Mouse (Mus musculus) thymus, adult 18-20 months (tissue): Measurements from ENCODE around the gene Guk1.

Experiments
- DNase-seq, 2 experiments: peaks; one replicate each; pipeline ENCODE4 v3.0.0; 2022; ENCODE audit warnings: mixed read lengths in 2 of 2

Gene Guk1

DNA sequence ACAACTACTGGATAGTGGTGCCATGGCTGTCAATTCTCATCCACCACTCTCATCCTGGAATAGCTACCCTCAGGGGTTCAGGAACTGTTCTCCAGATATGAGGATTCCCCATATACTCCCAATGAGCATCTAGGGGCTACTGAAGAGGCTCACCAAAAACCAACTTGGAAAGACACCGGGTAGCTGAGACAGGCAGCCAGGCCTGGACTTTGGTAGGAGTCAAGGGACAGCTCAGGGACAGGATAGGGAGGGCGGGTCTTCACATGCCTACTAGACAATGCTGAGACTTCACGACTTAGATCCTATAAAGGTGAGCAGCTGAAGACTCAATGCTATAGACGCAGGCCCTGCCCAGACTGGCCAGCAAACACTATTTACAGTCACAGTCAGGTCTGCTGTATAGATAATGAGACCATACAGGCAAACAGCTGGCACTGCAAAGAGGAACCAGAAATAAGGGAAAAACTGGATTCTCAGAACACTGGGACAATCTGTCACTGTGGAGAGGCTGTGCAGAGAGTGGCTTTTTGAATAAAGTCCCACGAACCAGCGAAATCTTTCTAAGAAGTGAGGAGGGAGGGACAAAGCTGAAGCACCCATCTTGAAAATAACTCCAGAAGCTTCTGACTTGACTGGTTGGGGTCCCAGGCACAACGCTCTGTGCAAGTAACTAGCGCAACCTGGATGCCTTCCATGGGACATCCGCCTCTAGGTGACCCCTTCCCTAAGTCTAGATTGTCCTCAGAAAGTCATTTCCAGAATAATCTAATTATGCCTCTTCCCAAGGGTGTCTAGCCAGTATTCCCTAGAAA is 29.4 kb downstream of the Guk1 start:
- DNase-seq = no peak

DNA sequence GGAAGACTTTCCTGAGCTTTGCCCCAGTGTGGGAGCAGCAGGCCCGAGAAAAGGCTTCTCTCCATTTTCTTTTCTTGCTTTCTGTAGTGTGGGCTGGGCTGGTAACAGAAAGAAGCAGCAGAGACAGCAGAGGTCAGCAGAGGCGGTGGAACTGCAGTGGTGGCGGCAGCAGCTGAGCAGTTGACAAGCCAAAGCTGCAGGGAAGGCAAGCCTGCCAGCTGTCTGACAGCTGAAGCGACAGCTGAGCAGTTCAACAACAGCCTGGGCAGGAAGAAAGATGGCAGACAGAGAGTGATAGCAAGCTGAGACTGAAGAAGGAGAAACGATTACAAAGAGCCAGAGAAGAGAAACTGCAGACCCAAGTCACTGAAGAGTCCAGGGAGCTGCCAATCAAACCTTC is 30.6 kb downstream of the Guk1 start:
- DNase-seq = no peak

DNA sequence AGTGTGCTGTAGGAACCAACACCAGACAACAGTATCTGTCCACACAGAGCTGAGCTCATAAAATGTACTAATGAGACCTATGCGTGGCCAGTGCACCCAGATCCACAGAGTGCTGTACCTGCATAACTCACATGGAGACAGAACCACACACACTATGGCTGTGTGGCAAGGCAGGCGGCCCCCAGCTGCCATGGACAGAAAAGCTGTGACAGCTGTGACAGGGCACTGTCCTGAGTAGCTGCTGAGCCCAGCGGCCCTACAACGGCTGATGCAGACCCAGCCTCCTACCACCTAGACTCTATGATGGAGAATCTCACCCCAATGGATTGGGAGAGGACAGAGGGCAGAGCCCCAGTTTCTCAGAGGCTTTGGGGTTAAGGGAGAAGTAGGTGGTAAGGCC is 32.5 kb downstream of the Guk1 start:
- no peak for DNase-seq

DNA sequence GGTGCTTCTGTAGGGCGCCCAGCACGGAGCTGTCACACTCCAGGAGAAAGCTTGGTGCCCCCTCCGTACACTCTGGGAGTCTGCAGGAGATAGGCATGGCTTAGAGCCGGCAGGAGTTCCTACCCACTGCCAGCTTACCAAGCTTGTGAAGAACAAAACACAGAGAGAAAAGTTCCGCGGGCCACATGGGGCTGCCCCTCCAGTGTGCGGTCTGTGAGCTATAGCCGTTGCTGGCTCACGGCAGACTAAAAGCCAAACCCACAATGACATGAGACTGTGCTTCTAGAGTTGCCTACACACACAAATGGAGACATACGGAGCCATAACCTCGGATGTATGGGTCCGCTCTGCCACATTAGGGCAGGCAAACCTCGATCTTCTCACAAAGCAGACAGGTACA is 32.9 kb downstream of the Guk1 start:
- no peak for DNase-seq

DNA sequence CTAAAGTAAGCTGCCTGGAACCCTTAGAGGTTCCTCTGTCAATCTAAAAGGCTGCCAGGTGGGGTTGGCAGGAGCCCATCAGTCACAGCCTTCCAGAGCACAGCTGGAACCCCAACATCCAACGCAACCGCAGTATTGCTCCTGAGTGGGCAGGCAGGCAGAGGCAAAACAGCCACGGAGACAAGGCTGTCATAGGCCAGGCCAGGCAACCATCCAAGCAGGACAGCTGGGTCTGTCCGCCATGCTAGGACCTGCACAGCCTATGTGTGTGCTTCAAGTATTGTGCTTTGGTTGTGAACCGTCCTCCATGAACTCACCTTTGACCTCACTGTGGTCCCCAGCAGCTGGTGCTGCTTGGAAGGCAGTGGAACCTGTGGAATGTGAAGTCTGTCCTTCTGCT is 36.1 kb downstream of the Guk1 start:
- DNase-seq = no peak

DNA sequence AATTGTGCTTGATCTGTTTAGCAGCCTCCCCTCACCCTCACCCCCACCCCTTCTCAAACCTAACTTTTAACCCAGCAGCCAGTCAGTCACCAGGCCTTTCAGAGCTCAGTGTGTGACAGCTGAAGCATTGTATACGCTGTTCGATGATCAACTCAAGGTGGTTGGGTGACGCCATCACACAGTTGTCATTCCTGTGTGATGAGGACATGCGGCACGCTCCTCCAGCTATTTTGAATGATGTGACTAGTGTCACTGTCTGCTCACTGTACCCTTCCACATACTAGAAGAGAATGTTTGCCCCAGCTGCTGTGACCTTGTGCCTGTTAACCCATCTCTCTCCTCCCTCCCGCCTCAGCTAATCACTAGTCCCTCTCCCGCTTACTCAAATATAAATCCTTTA is 37.8 kb downstream of the Guk1 start:
- no peak for DNase-seq

DNA sequence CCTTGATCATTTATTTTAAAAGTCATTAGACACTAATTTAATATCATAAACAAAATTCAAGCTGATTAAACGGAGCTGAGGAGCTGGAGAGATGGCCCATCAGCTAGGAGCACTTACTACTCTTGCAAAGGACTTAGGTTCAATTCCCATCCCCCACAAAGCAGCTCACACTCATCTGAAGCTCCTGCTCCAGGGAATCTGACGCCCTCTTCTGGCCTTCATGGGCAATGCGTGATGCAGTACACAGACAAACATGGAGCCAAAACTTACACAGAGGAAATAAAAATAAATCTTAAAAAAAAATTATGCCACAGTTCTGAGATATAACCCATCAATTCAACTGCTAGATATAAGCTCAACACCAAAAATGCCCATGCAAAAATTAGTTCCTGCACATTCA is 40.3 kb downstream of the Guk1 start:
- DNase-seq = no peak

DNA sequence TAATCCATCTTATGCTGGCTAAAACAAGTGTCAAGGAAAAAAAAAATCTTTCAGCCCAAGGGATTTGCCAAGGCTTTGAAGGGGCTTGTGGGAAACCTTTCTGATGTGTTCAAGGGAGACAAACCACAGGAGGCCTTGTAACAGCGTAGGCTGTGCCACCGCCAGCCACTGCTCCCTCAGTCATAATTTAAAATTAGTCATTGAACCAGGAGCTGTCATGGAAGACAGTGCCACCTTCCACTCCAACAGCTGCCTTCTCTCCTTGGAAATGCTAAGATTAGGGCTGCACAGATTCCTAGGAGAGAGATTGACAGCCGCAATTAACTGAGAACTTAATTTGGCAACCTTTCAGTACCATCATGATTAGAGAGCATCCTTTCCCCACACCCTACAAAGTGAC is 42.7 kb downstream of the Guk1 start:
- DNase-seq = no peak

DNA sequence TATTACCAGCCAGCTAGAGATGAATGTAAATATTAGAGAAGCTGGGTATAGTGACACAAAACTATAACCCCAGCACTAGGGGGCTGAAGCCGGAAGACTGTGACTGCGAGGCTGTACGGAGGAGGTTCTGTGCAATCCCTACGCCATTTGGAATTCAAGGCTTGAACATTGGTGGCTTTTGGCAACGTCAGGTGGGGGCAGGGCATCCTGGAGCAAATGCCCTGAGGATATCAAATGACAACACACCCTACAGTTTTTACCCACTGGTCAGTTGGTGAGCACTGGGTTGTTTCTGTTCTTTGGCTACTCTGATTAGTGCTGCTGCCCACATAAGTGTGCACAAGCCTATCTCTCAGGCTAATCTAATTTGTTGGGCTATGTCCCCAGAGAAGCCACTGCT is 49.0 kb downstream of the Guk1 start:
- no peak for DNase-seq

DNA sequence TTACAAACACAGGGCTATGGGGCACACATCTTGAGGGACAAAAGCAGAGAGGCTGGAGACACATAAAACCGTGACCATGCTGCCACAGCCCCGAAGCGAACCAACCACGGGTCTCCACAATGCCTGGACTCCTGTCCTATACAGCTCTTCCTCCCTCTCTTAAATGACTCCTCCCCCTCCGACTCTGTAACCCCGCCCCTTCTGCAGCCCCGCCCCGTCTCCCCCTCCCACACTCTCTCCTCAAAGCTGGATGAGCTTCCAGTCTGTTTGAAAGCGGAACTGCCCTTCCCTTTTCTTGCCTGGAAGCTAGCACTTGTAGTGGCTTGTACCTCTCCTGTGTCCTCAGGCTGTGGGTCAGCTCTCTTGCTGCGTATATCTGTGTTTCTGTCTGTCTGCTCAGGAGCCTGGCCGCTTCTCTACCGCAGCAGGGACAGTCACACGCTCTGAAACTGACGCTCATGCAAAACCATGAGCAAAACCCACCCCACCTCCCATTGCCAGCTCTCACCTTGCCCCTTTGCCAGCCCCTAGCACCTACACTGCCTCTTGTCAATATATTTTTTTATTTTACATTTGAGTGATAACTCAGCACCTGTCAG is 50.1 kb downstream of the Guk1 start:
- DNase-seq = no peak

DNA sequence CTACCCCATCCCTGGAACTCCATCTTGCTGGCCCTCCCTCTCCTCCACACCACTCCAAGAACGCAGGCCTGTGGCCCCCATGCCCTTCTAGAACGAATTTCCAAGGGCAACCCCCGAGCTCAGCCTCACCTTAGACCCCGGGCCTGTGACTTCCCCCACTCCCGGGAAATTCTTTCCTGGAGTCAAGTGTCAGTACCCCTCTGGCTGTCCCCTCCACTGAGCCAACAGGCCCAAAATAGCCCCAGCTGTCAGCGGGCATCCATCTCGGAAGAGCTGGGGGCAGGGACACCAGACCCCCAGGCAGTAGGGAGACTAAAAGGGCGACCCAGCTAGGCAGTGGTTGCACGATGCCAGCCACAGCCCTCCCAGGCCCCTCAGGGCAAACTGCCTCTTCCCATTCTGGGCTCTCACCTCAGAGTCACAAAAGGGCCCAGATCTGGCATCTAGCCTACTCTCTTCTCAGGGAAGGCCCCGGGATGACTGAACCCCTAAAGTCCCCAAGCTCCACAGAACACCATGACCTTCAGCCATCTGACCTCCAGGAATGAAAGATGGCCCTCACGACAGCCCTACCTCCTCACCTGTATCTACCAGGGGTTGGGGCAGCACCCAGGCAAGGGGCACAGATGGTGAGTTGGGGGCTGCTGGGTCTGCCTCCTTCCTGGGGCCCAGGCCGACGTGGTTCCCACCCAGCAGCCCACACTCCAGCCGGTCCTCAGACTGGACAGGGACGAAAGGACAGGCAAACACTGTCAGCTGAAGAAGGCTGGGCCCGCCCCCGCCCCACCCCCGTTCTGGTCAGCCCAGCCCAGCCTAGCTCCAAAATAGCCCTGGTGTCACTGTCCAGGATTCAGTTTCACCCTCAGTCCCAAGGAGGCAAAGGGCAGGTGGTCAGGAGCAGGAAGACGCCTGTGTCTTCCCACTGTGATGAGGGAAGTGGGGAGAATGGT is 53.2 kb downstream of the Guk1 start:
- DNase-seq = no peak

DNA sequence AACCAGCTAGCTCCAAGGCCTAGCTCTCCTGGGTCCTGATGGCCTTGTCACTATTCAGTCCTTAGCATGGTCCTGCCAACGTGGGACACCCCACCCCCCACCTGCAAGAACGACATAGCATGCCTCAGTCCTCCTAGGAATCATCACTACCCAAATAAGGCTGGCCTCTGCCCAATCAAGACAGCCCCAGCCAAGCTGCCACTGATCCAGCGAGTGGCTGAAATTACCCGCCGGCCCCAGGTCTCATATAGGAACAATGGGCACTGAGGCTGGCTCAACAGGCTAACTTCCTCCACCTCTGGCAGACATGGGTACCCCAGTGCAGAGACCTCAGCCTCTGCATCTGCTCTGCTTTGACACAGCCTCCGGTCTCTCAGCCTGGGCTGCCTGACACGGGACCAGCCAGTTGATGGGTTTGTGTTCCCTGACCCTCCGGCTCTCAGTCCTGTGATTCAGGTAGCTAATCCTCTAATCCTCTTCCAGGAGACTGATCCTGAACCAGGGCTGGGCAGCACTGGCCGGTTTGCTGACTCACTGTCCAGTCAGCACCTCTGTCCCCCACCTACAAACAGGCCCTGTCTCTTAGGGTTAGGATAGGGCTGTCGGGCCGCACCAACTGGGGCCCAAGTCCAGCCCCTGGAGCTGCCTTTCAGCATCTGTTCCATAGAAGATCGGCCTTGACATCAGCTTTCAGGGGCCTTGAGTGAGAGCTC is 54.9 kb downstream of the Guk1 start:
- DNase-seq = no peak

DNA sequence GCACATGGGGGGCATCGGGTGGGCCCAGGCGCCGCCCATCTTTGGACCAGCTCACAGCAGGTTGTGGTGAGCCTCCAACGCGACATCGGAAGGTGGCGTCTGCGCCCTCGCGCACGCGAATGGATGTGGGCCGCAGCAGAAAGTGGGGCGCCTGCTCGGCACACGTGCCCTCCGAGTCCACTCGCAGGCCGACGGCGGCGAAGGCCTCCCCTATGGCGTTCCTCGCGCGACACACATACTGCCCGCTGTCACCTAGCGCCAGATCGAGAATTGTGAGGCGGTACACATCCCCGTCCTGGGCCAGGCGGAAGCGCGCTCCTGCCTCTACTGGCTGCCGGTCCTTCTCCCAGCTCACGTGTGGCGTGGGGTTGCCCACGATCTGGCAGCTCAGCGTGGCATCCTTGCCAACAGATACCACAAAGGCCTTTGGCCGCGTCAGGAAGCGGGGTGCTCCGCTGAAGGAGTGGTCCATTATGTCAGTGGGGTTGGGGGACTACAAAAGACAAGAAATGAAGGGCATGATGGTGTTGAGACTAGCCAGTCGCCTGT is 56.0 kb downstream of the Guk1 start, which contains the start of gene Obscn:
Gene Obscn, minus strand, starts transcription at position 499 of the 549 bp plus-strand sequence.
- DNase-seq = no peak

DNA sequence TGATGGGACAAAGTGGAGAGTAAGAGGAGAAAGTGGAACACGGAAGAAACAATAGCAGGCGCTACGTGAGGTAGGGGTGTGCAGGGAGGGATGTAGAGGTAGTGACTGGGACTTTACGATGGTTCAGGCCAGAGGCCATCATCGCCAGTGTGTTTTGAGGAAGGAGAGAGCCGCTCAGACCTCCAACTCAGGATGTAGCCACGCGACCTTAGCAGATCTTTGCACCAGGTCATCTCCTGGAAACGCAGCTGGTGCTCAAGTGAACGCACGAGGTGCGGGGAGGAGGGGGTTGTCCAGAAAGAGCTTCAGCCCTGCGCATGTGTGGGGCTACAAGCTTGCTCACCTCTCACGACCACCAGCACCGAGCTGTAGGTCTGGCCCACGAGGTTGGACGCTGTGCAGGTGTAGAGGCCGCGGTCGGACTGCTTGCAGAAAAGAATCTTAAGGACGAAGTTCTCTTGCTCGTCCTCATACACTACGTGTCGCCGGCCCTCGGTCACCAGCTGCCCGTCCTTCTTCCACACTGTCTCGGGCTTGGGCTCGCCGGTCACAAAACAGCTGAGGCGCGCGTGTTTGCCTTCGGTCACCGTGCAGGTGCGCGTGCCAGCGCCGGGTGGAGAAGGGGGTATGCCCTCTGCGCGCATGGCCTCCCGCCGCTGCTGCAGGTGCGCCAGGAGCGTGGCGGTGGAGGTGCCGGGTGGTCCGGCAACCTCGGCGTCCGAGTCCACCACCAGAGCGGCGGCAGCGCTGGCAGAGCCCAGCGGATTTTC is 56.8 kb downstream of the Guk1 start:
- no peak for DNase-seq

DNA sequence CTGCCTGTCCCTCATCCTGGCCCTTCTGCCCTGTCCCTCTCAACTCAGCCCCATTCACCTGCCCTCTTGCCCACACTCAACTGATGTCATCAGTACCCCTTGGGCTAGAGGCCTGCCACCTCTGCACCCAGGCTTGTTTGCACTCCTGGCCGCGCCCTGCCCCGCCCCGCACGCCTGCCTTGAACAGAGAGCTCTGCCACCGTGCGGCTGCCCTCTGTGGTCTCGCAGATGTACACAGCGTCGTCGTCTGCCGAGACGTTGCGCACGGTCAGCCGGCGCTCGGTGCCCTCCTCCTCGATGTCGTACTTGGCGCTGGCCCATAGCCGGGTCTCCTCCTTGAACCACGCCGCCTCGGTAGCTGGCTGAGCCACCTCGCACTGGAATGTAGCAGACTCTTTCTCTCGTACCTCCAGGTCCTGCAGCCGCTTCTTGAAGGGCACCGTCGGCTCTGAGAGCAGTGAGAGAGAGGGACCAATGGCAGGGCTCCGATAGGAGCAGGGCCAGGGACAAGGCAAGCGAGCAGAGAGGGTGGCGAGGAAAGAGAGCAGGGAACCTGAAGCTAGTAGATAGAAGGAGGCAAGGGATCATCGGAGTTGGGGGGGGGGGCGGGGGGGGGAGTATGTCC is 57.5 kb downstream of the Guk1 start:
- DNase-seq = no peak
